Mouse (Mus musculus) embryo, embryonic 10.5 days (tissue): ENCODE data around the gene Hspa4l.

Experiments
- DNase-seq: peaks from one replicate; pipeline ENCODE4 v3.0.0-alpha.2; 2015; ENCODE audit warnings: low spot score

Gene Hspa4l

GRCm38 (mm10) chr3:40744024-40744835, at the start of gene Hspa4l:
TSS of gene Hspa4l (plus strand) at chr3:40744495.
- peak; percentile 47 for DNase-seq

- DNase-seq, result no peak
Observed at GRCm38 (mm10) chr3:40695162-40695561, 49.1 kb upstream of the Hspa4l start.

GRCm38 (mm10) chr3:40698834-40699233, 45.5 kb upstream of the Hspa4l start:
- DNase-seq, result no peak

GRCm38 (mm10) chr3:40704816-40705430, 39.4 kb upstream of the Hspa4l start:
- DNase-seq, result no peak

GRCm38 (mm10) chr3:40708655-40709054, 35.6 kb upstream of the Hspa4l start, which contains the start of gene Slc25a31:
TSS of gene Slc25a31 (plus strand) at chr3:40708855.
- no peak for DNase-seq

- DNase-seq, result no peak
Observed at GRCm38 (mm10) chr3:40716056-40716455, 28.2 kb upstream of the Hspa4l start.

- no peak for DNase-seq
Observed at GRCm38 (mm10) chr3:40719022-40719421, 25.3 kb upstream of the Hspa4l start.

GRCm38 (mm10) chr3:40738381-40738912, 5.8 kb upstream of the Hspa4l start:
- DNase-seq, result no peak

GRCm38 (mm10) chr3:40744836-40745660, 753 bp downstream of the Hspa4l start:
- peak; percentile 89 for DNase-seq

GRCm38 (mm10) chr3:40745661-40746547, 1.6 kb downstream of the Hspa4l start:
- DNase-seq, result peak; percentile 51

- DNase-seq, result no peak
Observed at GRCm38 (mm10) chr3:40760746-40761145, 16.5 kb downstream of the Hspa4l start.

- no peak for DNase-seq
Observed at GRCm38 (mm10) chr3:40761312-40761711, 17.0 kb downstream of the Hspa4l start.

- DNase-seq, result no peak
Observed at GRCm38 (mm10) chr3:40793783-40794182, 49.5 kb downstream of the Hspa4l start.

- no peak for DNase-seq
Observed at GRCm38 (mm10) chr3:40798054-40798453, 53.8 kb downstream of the Hspa4l start.

GRCm38 (mm10) chr3:40798500-40798899, 54.2 kb downstream of the Hspa4l start:
- peak; percentile 73 for DNase-seq

GRCm38 (mm10) chr3:40799530-40800372, 55.5 kb downstream of the Hspa4l start, which contains the start of gene Plk4:
TSS of gene Plk4 (plus strand) at chr3:40800019.
- DNase-seq, result peak; percentile 98

GRCm38 (mm10) chr3:40800373-40800823, 56.1 kb downstream of the Hspa4l start:
- peak; percentile 48 for DNase-seq

- no peak for DNase-seq
Observed at GRCm38 (mm10) chr3:40806871-40807270, 62.6 kb downstream of the Hspa4l start.

- no peak for DNase-seq
Observed at GRCm38 (mm10) chr3:40808686-40809085, 64.4 kb downstream of the Hspa4l start.

- no peak for DNase-seq
Observed at GRCm38 (mm10) chr3:40809894-40810293, 65.6 kb downstream of the Hspa4l start.
